Mouse (Mus musculus) B cell, adult 62 days (primary cell): ENCODE data around the gene Pou4f1. TPM values are rescaled to one million over a fixed set of nuclear protein-coding genes. Genes with fewer than 3 reads are reported as not detected.

ENCODE experiments used
- total RNA-seq: library from RNA; stranded (reverse); gene quantifications from 4 replicates; pipeline ENCODE4 v1.2.4, GENCODE M21; 2023

The Pou4f1 gene
- total RNA-seq: 0.26 to 0.47 TPM (median 0.36 TPM) in 3 of 4 replicates, not detected in the other

GRCm38 (mm10) chr14:104467966-104468622 lies at the start of gene Pou4f1:
Gene Pou4f1, minus strand, starts transcription at chr14:104467999.

Other genes with a start within 250 kb of the Pou4f1 start
- gene Rnf219, start 54.6 kb upstream of the Pou4f1 start, total RNA-seq: 11.3 to 14.2 TPM (median 12.1 TPM) in 4 replicates